Mouse (Mus musculus): ENCODE measurements at regions not wholly inside any gene's neighbourhood (a gene's known extent, or its start where the extent isn't known, plus 50 kb on each side); places are given as distances from the start of the nearest gene placed in this dataset.

DNA sequence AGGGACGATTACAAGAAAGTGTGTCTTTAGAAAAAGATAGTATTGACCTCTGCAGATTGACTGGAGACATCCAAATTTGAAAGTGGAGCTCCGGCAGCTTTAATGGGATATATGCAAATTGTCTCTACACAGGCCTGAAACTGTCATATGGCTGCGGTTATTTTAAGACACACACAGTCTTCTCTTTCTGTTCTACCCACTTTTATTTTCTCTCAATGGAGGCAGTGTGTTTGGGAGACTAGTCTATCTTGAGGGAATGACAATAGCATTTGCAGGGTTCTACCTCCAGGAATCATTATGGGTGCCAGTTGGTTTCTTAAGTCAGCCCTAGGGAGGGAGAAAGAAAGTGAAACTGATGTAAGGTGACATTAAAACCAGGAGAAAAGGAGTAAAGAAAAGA, 434.2 kb upstream of the Adgrl4 start:
- no peak for ATAC-seq
- H3K36me3 ChIP-seq (ENCODE audit: control insufficient read depth, insufficient read depth) = no peaks in the 10 kb centered on the region
- H3K4me1 ChIP-seq (replicated peaks; ENCODE audit: control insufficient read depth, insufficient read depth, low read length) = no peaks in the 10 kb centered on the region
- no peak overlapping the region for H3K4me3 ChIP-seq (ENCODE audit: low read depth, low read length)
- H3K9me3 ChIP-seq (ENCODE audit: control insufficient read depth) = no peaks in the 10 kb centered on the region
- H3K27me3 ChIP-seq (replicated peaks; ENCODE audit: control insufficient read depth, insufficient read depth, low read length) = no peaks in the 10 kb centered on the region
- no peak overlapping the region for H3K4me2 ChIP-seq (replicated peaks; ENCODE audit: low read depth)
- 86% methylated on average over 3 of the region's 3 CpGs for WGBS
- no peak overlapping the region for H3K27ac ChIP-seq (ENCODE audit: low read depth, low read length)
- TF ChIP-seq CTCF (IDR thresholded peaks at IDR 0.05; ENCODE audit: low read depth) = no peak
- H3K9ac ChIP-seq (ENCODE audit: low read depth, low read length) = no peak overlapping the region

DNA sequence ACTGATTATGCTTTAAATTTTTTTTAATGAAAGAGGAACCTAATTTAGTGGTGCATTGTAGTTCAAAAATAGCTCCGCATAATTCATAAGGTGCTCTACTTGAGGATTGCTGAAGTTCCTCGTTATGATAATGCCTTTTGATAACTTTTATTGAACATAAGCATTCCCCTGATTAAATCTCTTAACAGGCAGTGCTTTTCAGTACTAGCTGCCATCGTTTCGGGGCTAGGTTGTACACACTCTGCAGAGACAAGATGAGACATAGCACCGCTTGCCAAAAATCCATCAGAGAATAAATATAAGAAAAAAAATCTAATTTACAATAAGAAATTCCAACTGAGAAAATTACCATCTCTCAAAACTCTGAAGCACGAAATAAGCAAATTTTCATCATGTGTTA, 433.7 kb upstream of the Adgrl4 start:
- H3K4me1 ChIP-seq (replicated peaks; ENCODE audit: control insufficient read depth, insufficient read depth, low read length) = no peaks in the 10 kb centered on the region
- H3K9me3 ChIP-seq (ENCODE audit: control insufficient read depth) = no peaks in the 10 kb centered on the region
- 76% methylated on average over 6 of the region's 6 CpGs for WGBS
- H3K9ac ChIP-seq (ENCODE audit: low read depth, low read length) = no peak overlapping the region
- no peak for ATAC-seq
- no peak for TF ChIP-seq CTCF (IDR thresholded peaks at IDR 0.05; ENCODE audit: low read depth)
- no peaks in the 10 kb centered on the region for H3K36me3 ChIP-seq (ENCODE audit: control insufficient read depth, insufficient read depth)
- H3K4me2 ChIP-seq (replicated peaks; ENCODE audit: low read depth) = no peak overlapping the region
- no peak overlapping the region for H3K27ac ChIP-seq (ENCODE audit: low read depth, low read length)
- no peak overlapping the region for H3K4me3 ChIP-seq (ENCODE audit: low read depth, low read length)
- no peaks in the 10 kb centered on the region for H3K27me3 ChIP-seq (replicated peaks; ENCODE audit: control insufficient read depth, insufficient read depth, low read length)

DNA sequence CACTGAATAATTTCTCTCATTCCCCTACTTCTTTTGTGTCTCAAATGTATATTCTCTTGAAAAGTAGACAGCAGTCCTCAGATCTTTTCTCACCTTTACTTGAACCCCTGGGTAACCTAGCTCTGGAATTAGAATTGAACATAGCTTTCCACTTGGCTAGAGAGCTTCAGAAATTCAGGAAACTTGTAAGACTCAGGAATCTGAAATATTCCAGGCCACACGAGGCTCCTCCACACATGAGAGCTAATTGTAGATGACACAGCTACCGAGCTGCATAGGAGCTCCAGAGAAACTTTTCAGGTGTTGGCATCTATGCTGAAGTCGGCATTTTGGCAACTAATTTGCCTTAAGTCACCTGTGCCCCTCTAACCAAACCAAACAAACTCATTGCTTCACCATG, 417.7 kb upstream of the Adgrl4 start:
- Histone ChIP-seq H3K9ac (ENCODE audit: low read depth, low read length) (no peak overlapping the region), H3K4me2 (replicated peaks; ENCODE audit: low read depth) (no peak overlapping the region), H3K36me3 (ENCODE audit: control insufficient read depth, insufficient read depth) (no peaks in the 10 kb centered on the region), H3K27me3 (replicated peaks; ENCODE audit: control insufficient read depth, insufficient read depth, low read length) (no peaks in the 10 kb centered on the region), H3K4me3 (ENCODE audit: low read depth, low read length) (no peak overlapping the region), H3K27ac (ENCODE audit: low read depth, low read length) (no peak overlapping the region), H3K4me1 (replicated peaks; ENCODE audit: control insufficient read depth, insufficient read depth, low read length) (no peaks in the 10 kb centered on the region), H3K9me3 (ENCODE audit: control insufficient read depth) (no peaks in the 10 kb centered on the region)
- WGBS = 69% methylated on average over 3 of the region's 3 CpGs
- ATAC-seq = no peak
- no peak for TF ChIP-seq CTCF (IDR thresholded peaks at IDR 0.05; ENCODE audit: low read depth)

DNA sequence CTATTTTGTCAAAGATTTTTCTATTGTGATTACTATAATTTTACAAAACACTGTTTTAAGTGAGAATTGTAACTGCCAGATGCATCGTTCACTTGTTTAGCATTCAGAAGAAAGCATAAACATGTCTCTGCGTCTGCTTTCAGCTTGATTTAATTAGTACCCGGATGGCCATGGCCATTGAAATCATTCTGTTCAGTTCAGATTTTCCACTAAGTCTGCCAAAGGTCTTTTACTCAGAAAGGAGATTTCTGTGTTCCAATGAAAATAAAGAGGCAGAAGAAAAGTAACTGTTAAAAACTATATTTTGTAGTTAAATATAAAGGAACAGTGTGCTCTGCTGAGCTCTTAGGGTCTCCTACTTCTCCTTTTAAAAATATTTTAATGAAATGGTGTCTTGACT, 380.2 kb upstream of the Adgrl4 start:
- no peak for TF ChIP-seq CTCF (IDR thresholded peaks at IDR 0.05; ENCODE audit: low read depth)
- H3K4me3 ChIP-seq (ENCODE audit: low read depth, low read length) = no peak overlapping the region
- no peaks in the 10 kb centered on the region for H3K9me3 ChIP-seq (ENCODE audit: control insufficient read depth)
- H3K36me3 ChIP-seq (ENCODE audit: control insufficient read depth, insufficient read depth) = no peaks in the 10 kb centered on the region
- no peak overlapping the region for H3K9ac ChIP-seq (ENCODE audit: low read depth, low read length)
- WGBS = 73% methylated on average over 3 of the region's 3 CpGs
- no peaks in the 10 kb centered on the region for H3K4me1 ChIP-seq (replicated peaks; ENCODE audit: control insufficient read depth, insufficient read depth, low read length)
- no peaks in the 10 kb centered on the region for H3K27me3 ChIP-seq (replicated peaks; ENCODE audit: control insufficient read depth, insufficient read depth, low read length)
- H3K4me2 ChIP-seq (replicated peaks; ENCODE audit: low read depth) = no peak overlapping the region
- H3K27ac ChIP-seq (ENCODE audit: low read depth, low read length) = no peak overlapping the region
- ATAC-seq = no peak

- Histone ChIP-seq H3K9ac (ENCODE audit: low read depth, low read length) (no peak overlapping the region), H3K4me3 (ENCODE audit: low read depth, low read length) (no peak overlapping the region), H3K4me1 (replicated peaks; ENCODE audit: control insufficient read depth, insufficient read depth, low read length) (no peaks in the 10 kb centered on the region), H3K9me3 (ENCODE audit: control insufficient read depth) (no peaks in the 10 kb centered on the region), H3K4me2 (replicated peaks; ENCODE audit: low read depth) (no peak overlapping the region), H3K27me3 (replicated peaks; ENCODE audit: control insufficient read depth, insufficient read depth, low read length) (no peaks in the 10 kb centered on the region), H3K27ac (ENCODE audit: low read depth, low read length) (no peak overlapping the region), H3K36me3 (ENCODE audit: control insufficient read depth, insufficient read depth) (no peaks in the 10 kb centered on the region)
- no peak for ATAC-seq
- no peak for TF ChIP-seq CTCF (IDR thresholded peaks at IDR 0.05; ENCODE audit: low read depth)
Measured at GRCm38 (mm10) chr3:151072322-151072721, 365.4 kb upstream of the Adgrl4 start.

- Histone ChIP-seq H3K9ac (ENCODE audit: low read depth, low read length) (no peak overlapping the region), H3K27me3 (replicated peaks; ENCODE audit: control insufficient read depth, insufficient read depth, low read length) (no peaks in the 10 kb centered on the region), H3K36me3 (ENCODE audit: control insufficient read depth, insufficient read depth) (no peaks in the 10 kb centered on the region), H3K4me3 (ENCODE audit: low read depth, low read length) (no peak overlapping the region), H3K4me2 (replicated peaks; ENCODE audit: low read depth) (no peak overlapping the region), H3K27ac (ENCODE audit: low read depth, low read length) (no peak overlapping the region), H3K9me3 (ENCODE audit: control insufficient read depth) (no peaks in the 10 kb centered on the region), H3K4me1 (replicated peaks; ENCODE audit: control insufficient read depth, insufficient read depth, low read length) (no peaks in the 10 kb centered on the region)
- WGBS = 76% methylated on average over 3 of the region's 3 CpGs
- no peak for TF ChIP-seq CTCF (IDR thresholded peaks at IDR 0.05; ENCODE audit: low read depth)
- ATAC-seq = no peak
Measured at GRCm38 (mm10) chr3:151116831-151117230, 320.9 kb upstream of the Adgrl4 start.

GRCm38 (mm10) chr3:151117583-151118041, 320.1 kb upstream of the Adgrl4 start:
- 76% methylated on average over 3 of the region's 3 CpGs for WGBS
- H3K27ac ChIP-seq (ENCODE audit: low read depth, low read length) = no peak overlapping the region
- H3K36me3 ChIP-seq (ENCODE audit: control insufficient read depth, insufficient read depth) = no peaks in the 10 kb centered on the region
- ATAC-seq = no peak
- no peak overlapping the region for H3K9ac ChIP-seq (ENCODE audit: low read depth, low read length)
- TF ChIP-seq CTCF (IDR thresholded peaks at IDR 0.05; ENCODE audit: low read depth) = no peak
- no peak overlapping the region for H3K4me2 ChIP-seq (replicated peaks; ENCODE audit: low read depth)
- no peaks in the 10 kb centered on the region for H3K9me3 ChIP-seq (ENCODE audit: control insufficient read depth)
- no peaks in the 10 kb centered on the region for H3K4me1 ChIP-seq (replicated peaks; ENCODE audit: control insufficient read depth, insufficient read depth, low read length)
- no peaks in the 10 kb centered on the region for H3K27me3 ChIP-seq (replicated peaks; ENCODE audit: control insufficient read depth, insufficient read depth, low read length)
- H3K4me3 ChIP-seq (ENCODE audit: low read depth, low read length) = no peak overlapping the region
